Mouse (Mus musculus) forebrain, embryonic 15.5 days (tissue): Measurements from ENCODE around the gene Ly6c2. TPM values are rescaled to one million over a fixed set of nuclear protein-coding genes. Genes with fewer than 3 reads are reported as not detected.
"Not testable (repeated sequence)": the region's sequence is repeated elsewhere in the genome, so short reads cannot be mapped to it uniquely, and the experiment has no call there.

Source experiments
- ATAC-seq: fragments of 200-750 bp; cut with Nextera tagmentation; replicated peaks from 2 replicates; pipeline ENCODE4 v1.8.0; 2017; ENCODE audit warnings: mild to moderate bottlenecking, moderate TSS enrichment, moderate library complexity
- H3K27ac ChIP-seq: fragments of 300-500 bp; sonication (generic); replicated peaks from 2 replicates; pipeline ENCODE4 v1.5.1; 2015; ENCODE audit warnings: mild to moderate bottlenecking, inconsistent platforms
- H3K27me3 ChIP-seq: fragments of 300-500 bp; sonication (generic); 2 replicates; pipeline ENCODE4 v1.6.1; 2015; ENCODE audit warnings: inconsistent platforms
- H3K36me3 ChIP-seq: fragments of 300-500 bp; sonication (generic); 2 replicates; pipeline ENCODE4 v1.6.1; 2015; ENCODE audit warnings: mild to moderate bottlenecking, inconsistent platforms
- H3K4me1 ChIP-seq: fragments of 300-500 bp; sonication (generic); 2 replicates; pipeline ENCODE4 v1.6.1; 2015; ENCODE audit warnings: inconsistent platforms
- H3K4me2 ChIP-seq: fragments of 300-500 bp; sonication (generic); replicated peaks from 2 replicates; pipeline ENCODE4 v1.6.1; 2015; ENCODE audit warnings: mild to moderate bottlenecking, inconsistent platforms
- H3K4me3 ChIP-seq: fragments of 300-500 bp; sonication (generic); 2 replicates; pipeline ENCODE4 v1.5.1; 2015; ENCODE audit warnings: mild to moderate bottlenecking, inconsistent platforms
- H3K9ac ChIP-seq: fragments of 300-500 bp; sonication (generic); replicated peaks from 2 replicates; pipeline ENCODE4 v1.6.1; 2015; ENCODE audit warnings: mild to moderate bottlenecking, inconsistent platforms
- H3K9me3 ChIP-seq: fragments of 300-500 bp; sonication (generic); 2 replicates; pipeline ENCODE4 v1.6.1; 2016; ENCODE audit warnings: inconsistent platforms
- WGBS: fragments of 180-500 bp; shearing (Covaris S2); methylation state at CpG from one replicate; pipeline ENCODE4 v1.1.7; 2015; ENCODE audit warnings: mixed read lengths; 5-methylcytosine and 5-hydroxymethylcytosine counted together
- polyA plus RNA-seq: library from polyadenylated mRNA; unstranded; fragments of >200 nt; fragmentation: Nextera tagmentation; extraction: Ambion mirVana; gene quantifications from 2 replicates; pipeline ENCODE4 v1.2.1, GENCODE M21; 2015

Gene Ly6c2
- polyA plus RNA-seq, 1 experiment from 2014 or later, result not detected

DNA sequence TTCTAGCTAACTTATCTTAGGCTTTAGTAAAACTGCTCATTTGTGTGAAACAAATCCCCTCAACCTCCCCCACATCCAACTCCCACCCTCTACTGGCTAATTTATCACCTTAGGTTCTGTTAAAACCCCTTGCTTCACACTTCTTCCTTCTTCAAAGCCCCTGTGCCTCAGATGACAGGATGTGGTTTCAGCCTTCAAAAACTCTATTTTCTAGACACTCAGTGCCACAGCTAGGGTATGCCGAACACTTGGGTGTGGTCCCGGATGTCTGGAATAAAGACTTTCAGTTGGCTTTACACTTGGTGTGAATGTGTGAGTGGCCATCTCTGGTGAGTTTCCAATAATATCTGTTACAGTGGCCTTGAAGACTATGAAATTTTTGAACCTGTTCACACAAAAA lies 4.8 kb upstream of the Ly6c2 start:
- Histone ChIP-seq H3K9me3 (no peaks in the 10 kb centered on the region), H3K27ac (no peak overlapping the region), H3K4me2 (no peak overlapping the region), H3K9ac (no peak overlapping the region), H3K27me3 (no peaks in the 10 kb centered on the region), H3K4me1 (no peaks in the 10 kb centered on the region), H3K4me3 (no peak overlapping the region), H3K36me3 (no peaks in the 10 kb centered on the region)
- ATAC-seq, result no peak
- 90% methylated on average over 2 of the region's 2 CpGs for WGBS

DNA sequence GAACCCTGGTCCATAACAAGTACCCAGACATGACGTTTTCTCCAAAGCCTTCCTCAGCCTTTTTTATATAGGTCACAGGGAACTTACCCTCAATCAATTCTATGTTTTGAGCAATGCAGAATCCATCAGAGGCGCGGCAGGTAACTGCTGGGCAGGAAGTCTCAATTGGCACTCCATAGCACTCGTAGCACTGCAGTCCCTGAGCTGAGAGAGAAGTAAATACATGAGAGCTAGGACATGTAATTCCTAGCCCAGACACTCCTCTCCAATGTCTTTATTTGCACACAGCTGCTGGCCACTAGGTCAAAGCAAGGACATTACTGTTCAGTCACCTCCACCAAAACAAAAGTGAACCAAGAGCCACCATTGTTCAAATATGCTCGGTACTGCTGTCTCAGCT lies 1.3 kb downstream of the Ly6c2 start:
- ATAC-seq, H3K4me3 ChIP-seq, H3K36me3 ChIP-seq, H3K4me2 ChIP-seq, H3K27me3 ChIP-seq, H3K9me3 ChIP-seq, H3K27ac ChIP-seq, H3K4me1 ChIP-seq, H3K9ac ChIP-seq: not testable (repeated sequence)
- WGBS, result 70% methylated on average over 2 of the region's 5 CpGs

DNA sequence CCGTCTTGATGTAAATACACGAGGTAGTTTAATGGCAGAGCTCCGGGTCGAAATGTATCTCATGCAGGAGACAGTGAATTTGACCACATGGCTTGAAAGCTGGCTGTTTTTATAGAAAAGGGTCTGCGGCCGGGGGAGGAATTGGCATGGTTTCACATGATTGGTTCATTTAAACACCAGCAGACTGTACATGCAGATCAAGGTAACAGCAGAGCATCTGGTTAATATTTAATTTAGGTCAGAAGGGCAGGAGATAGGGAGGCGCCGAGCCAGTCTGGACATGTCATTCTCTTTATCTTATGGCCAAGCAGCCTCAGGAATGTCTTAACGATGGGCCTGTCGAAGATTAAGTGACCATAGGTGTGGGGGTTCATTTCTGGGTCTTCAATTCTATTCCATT lies 12.5 kb downstream of the Ly6c2 start:
- H3K36me3 ChIP-seq, result no peaks in the 10 kb centered on the region
- no peak overlapping the region for H3K4me2 ChIP-seq
- no peak overlapping the region for H3K4me3 ChIP-seq
- WGBS, result 92% methylated on average over 10 of the region's 10 CpGs
- no peaks in the 10 kb centered on the region for H3K4me1 ChIP-seq
- no peak for ATAC-seq
- no peaks in the 10 kb centered on the region for H3K27me3 ChIP-seq
- no peak overlapping the region for H3K27ac ChIP-seq
- H3K9me3 ChIP-seq, result no peaks in the 10 kb centered on the region
- no peak overlapping the region for H3K9ac ChIP-seq

- H3K4me2 ChIP-seq, H3K4me1 ChIP-seq, H3K9me3 ChIP-seq, ATAC-seq, H3K9ac ChIP-seq, H3K27ac ChIP-seq, H3K4me3 ChIP-seq, H3K36me3 ChIP-seq, H3K27me3 ChIP-seq: not testable (repeated sequence)
- WGBS, result 18% methylated on average over 2 of the region's 2 CpGs
Observed at GRCm38 (mm10) chr15:75088041-75088440, 23.7 kb downstream of the Ly6c2 start.

- Histone ChIP-seq H3K27ac (no peak overlapping the region), H3K36me3 (no peaks in the 10 kb centered on the region), H3K27me3 (no peaks in the 10 kb centered on the region), H3K4me1 (no peaks in the 10 kb centered on the region), H3K9me3 (no peaks in the 10 kb centered on the region), H3K9ac (no peak overlapping the region), H3K4me2 (no peak overlapping the region), H3K4me3 (no peak overlapping the region)
- ATAC-seq, result no peak
- WGBS, result 93% methylated on average over 4 of the region's 4 CpGs
Observed at GRCm38 (mm10) chr15:75069965-75070364, 41.8 kb downstream of the Ly6c2 start.

GRCm38 (mm10) chr15:75062030-75062574 lies 49.7 kb downstream of the Ly6c2 start:
- H3K27me3 ChIP-seq, H3K9ac ChIP-seq, H3K4me2 ChIP-seq, H3K27ac ChIP-seq, H3K4me1 ChIP-seq, H3K36me3 ChIP-seq, H3K4me3 ChIP-seq, ATAC-seq, H3K9me3 ChIP-seq: not testable (repeated sequence)
- WGBS, result 34% methylated on average over 6 of the region's 6 CpGs

- H3K27me3 ChIP-seq, result no peaks in the 10 kb centered on the region
- H3K4me3 ChIP-seq, result no peak overlapping the region
- H3K4me2 ChIP-seq, result no peak overlapping the region
- H3K9me3 ChIP-seq, result no peaks in the 10 kb centered on the region
- no peak overlapping the region for H3K9ac ChIP-seq
- H3K4me1 ChIP-seq, result no peaks in the 10 kb centered on the region
- H3K36me3 ChIP-seq, result no peaks in the 10 kb centered on the region
- no peak overlapping the region for H3K27ac ChIP-seq
- no peak for ATAC-seq
Observed at GRCm38 (mm10) chr15:75060505-75060904, 51.3 kb downstream of the Ly6c2 start.

Other genes with a start within 250 kb of the Ly6c2 start
- not detected in 2 replicates for gene 2010109I03Rik, start 214.9 kb downstream of the Ly6c2 start, polyA plus RNA-seq
- gene Ly6i, start 128.5 kb downstream of the Ly6c2 start, polyA plus RNA-seq, result not detected in 2 replicates
- 0.72 and 0.85 TPM in 2 replicates for gene Ly6a, start 113.9 kb downstream of the Ly6c2 start, polyA plus RNA-seq
- 2.9 and 3.8 TPM in 2 replicates for gene Ly6c1, start 63.1 kb downstream of the Ly6c2 start, polyA plus RNA-seq
- gene Ly6g, start 43.3 kb upstream of the Ly6c2 start, polyA plus RNA-seq, result not detected in 2 replicates
- not detected in 2 replicates for gene BC025446, start 104.4 kb upstream of the Ly6c2 start, polyA plus RNA-seq
- not detected in 2 replicates for gene Ly6f, start 156.5 kb upstream of the Ly6c2 start, polyA plus RNA-seq